Mouse (Mus musculus) liver, postnatal 0 days (tissue): ENCODE data around the gene Nipa2. TPM values are rescaled to one million over a fixed set of nuclear protein-coding genes. Genes with fewer than 3 reads are reported as not detected.

ENCODE experiments used
- ATAC-seq: fragments of 200-750 bp; cut with Nextera tagmentation; 2 replicates; pipeline ENCODE4 v1.8.0; 2017; ENCODE audit warnings: mild to moderate bottlenecking, moderate library complexity
- DNase-seq: peaks from one replicate; pipeline ENCODE4 v3.0.0-alpha.2; 2016
- H3K27ac ChIP-seq: fragments of 300-500 bp; sonication (generic); 2 replicates; pipeline ENCODE4 v1.5.1; 2014; ENCODE audit warnings: antibody characterized with exemption, moderate library complexity, mild to moderate bottlenecking, low read depth
- H3K27me3 ChIP-seq: fragments of 300-500 bp; sonication (generic); 2 replicates; pipeline ENCODE4 v1.6.1; 2014; ENCODE audit warnings: low read length, control low read depth, mixed read lengths; ENCODE audit not compliant: insufficient read depth
- H3K36me3 ChIP-seq: fragments of 300-500 bp; sonication (generic); replicated peaks from 2 replicates; pipeline ENCODE4 v1.6.1; 2014; ENCODE audit warnings: mild to moderate bottlenecking, control low read depth, low read length, moderate library complexity, mixed read lengths; ENCODE audit not compliant: insufficient read depth
- H3K4me1 ChIP-seq: fragments of 300-500 bp; sonication (generic); 2 replicates; pipeline ENCODE4 v1.6.1; 2014; ENCODE audit warnings: antibody characterized with exemption, mild to moderate bottlenecking, control low read depth; ENCODE audit not compliant: insufficient read depth
- H3K4me2 ChIP-seq: fragments of 300-500 bp; sonication (generic); 2 replicates; pipeline ENCODE4 v1.6.1; 2014; ENCODE audit warnings: low read depth, mild to moderate bottlenecking, low read length, moderate library complexity, mixed read lengths
- H3K4me3 ChIP-seq: fragments of 300-500 bp; sonication (generic); 2 replicates; pipeline ENCODE4 v1.5.1; 2014; ENCODE audit warnings: low read depth, low read length
- H3K9ac ChIP-seq: fragments of 300-500 bp; sonication (generic); replicated peaks from 2 replicates; pipeline ENCODE4 v1.6.1; 2014; ENCODE audit warnings: mild to moderate bottlenecking, moderate library complexity
- H3K9me3 ChIP-seq: fragments of 300-500 bp; sonication (generic); 2 replicates; pipeline ENCODE4 v1.6.1; 2016; ENCODE audit warnings: mild to moderate bottlenecking, control low read depth, low read length, mixed read lengths
- CTCF ChIP-seq: sonication (generic); IDR thresholded peaks from 2 replicates; pipeline ENCODE4 v1.5.1; 2016; ENCODE audit warnings: antibody characterized with exemption, low read depth
- EP300 ChIP-seq: IDR thresholded peaks from 2 replicates; pipeline ENCODE4 v1.6.1; 2016; ENCODE audit warnings: antibody characterized with exemption, low read depth, mild to moderate bottlenecking
- WGBS: fragments of 180-500 bp; shearing (Covaris S2); extraction: QIAGEN DNeasy Blood & Tissue Kit; methylation state at CpG from one replicate; pipeline ENCODE4 v1.1.7; 2014; ENCODE audit not compliant: insufficient replicate concordance; 5-methylcytosine and 5-hydroxymethylcytosine counted together
- polyA plus RNA-seq: library from polyadenylated mRNA; unstranded; fragments of >200 nt; fragmentation: Nextera tagmentation; extraction: Ambion mirVana; gene quantifications from 2 replicates; pipeline ENCODE4 v1.2.1, GENCODE M21; 2015

Nipa2 gene
- polyA plus RNA-seq, 1 experiment from 2014 or later: 23.9 TPM

DNA sequence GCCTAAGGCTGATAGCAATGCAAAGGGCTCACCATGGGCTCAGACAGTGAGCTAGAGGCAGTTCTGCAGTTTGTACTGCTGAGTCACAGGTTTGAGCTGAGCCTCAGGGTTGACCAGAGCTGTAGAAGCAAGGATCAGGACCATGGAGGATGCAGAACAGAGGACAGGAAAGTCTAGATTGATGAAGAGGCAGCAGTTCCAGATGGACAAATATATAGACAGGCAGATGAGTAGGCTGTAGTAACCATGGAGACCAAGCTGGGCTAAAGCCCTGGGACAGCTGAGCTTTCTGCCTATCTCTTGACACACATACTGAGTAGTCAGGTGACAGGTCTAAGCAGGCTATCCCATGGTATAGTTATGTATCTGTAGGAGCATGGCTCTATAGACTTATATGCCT lies 71.5 kb downstream of the Nipa2 start:
- DNase-seq: no peak
- no peaks in the 10 kb centered on the region for H3K27me3 ChIP-seq
- no peaks in the 10 kb centered on the region for H3K9me3 ChIP-seq
- H3K27ac ChIP-seq: no peak overlapping the region
- TF ChIP-seq CTCF (no peak), EP300 (no peak)
- H3K4me1 ChIP-seq: no peaks in the 10 kb centered on the region
- H3K9ac ChIP-seq: no peak overlapping the region
- H3K36me3 ChIP-seq: peaks cover 19% of the 10 kb centered on the region
- no peak for ATAC-seq
- no peak overlapping the region for H3K4me2 ChIP-seq
- H3K4me3 ChIP-seq: no peak overlapping the region

DNA sequence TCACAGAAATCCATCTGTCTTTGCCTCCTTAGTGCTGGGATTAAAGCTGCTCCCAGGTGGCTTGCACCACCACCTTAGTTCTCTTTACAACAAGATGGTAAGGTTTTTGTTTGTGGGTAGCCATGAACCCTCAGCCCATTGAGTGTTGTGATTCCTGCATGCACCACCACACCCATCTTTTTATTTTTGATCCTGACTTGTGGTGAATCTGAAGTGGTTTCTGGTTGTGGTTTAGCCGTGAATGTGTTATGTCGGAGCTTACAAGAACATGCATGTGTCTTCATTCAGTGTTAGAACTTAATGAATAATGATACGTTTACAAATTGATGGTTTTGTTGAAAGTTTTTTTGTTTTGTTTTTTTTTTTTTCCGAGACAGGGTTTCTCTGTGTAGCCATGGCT lies 72.3 kb downstream of the Nipa2 start:
- H3K27me3 ChIP-seq: no peaks in the 10 kb centered on the region
- H3K4me1 ChIP-seq: no peaks in the 10 kb centered on the region
- H3K9ac ChIP-seq: no peak overlapping the region
- no peak overlapping the region for H3K27ac ChIP-seq
- ATAC-seq: no peak
- no peak overlapping the region for H3K4me3 ChIP-seq
- 72% methylated on average over 4 of the region's 4 CpGs for WGBS
- TF ChIP-seq CTCF (no peak), EP300 (no peak)
- DNase-seq: no peak
- H3K36me3 ChIP-seq: peaks cover 19% of the 10 kb centered on the region
- no peaks in the 10 kb centered on the region for H3K9me3 ChIP-seq
- H3K4me2 ChIP-seq: no peak overlapping the region

DNA sequence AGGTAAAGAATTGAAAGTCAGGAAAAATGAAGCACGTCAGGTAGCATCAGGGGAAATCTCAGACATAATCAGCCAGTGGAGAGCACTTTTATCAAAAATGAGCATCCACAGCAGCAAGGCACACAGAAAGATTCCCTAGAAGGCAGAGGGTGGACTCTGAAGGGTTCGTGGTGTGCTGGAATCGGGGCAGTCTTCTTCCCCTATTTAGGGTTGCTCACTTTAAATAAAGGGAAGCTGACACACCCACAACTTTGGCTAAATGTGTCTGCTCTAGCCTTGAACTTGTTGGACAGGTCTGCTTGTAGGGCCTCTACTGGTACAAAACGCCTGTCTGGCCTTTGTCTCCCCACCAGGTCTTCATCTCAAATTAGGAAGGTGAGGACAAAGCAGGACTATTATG lies 73.7 kb downstream of the Nipa2 start:
- DNase-seq (no peak), ATAC-seq (no peak)
- WGBS: 66% methylated on average over 4 of the region's 4 CpGs
- Histone ChIP-seq H3K4me1 (no peaks in the 10 kb centered on the region), H3K4me2 (no peak overlapping the region), H3K36me3 (peaks cover 21% of the 10 kb centered on the region), H3K9me3 (no peaks in the 10 kb centered on the region), H3K4me3 (no peak overlapping the region), H3K9ac (no peak overlapping the region), H3K27ac (no peak overlapping the region), H3K27me3 (no peaks in the 10 kb centered on the region)
- TF ChIP-seq EP300 (no peak), CTCF (no peak)

Other genes starting within 250 kb of the Nipa2 start
- gene Siglech, start 194.3 kb downstream of the Nipa2 start, polyA plus RNA-seq: 0.50 and 0.54 TPM in 2 replicates
- gene Tubgcp5, start 168.3 kb downstream of the Nipa2 start, polyA plus RNA-seq: 4.4 and 5.5 TPM in 2 replicates
- 12.0 and 14.3 TPM in 2 replicates for gene Cyfip1, start 120.7 kb downstream of the Nipa2 start, polyA plus RNA-seq
- gene Nipa1, start 57.5 kb upstream of the Nipa2 start, polyA plus RNA-seq: 3.8 and 4.5 TPM in 2 replicates
- 7.1 and 8.8 TPM in 2 replicates for gene Herc2, start 87.7 kb upstream of the Nipa2 start, polyA plus RNA-seq